Mouse (Mus musculus) brain, embryonic 14.5 days (tissue): ENCODE measurements around the gene Col5a1. TPM values are rescaled to one million over a fixed set of nuclear protein-coding genes. Genes with fewer than 3 reads are reported as not detected.
A peak's percentile ranks its signal among the peaks of the same experiment; 100 is the strongest.

Experiments
- DNase-seq: peaks from one replicate; pipeline ENCODE4 v3.0.0-alpha.2; 2011; ENCODE audit warnings: low read depth
- CTCF ChIP-seq: fragments of 200-500 bp; IDR thresholded peaks from 2 replicates; pipeline ENCODE4 v1.5.1; 2012; ENCODE audit warnings: inconsistent platforms, mild to moderate bottlenecking, moderate library complexity, borderline replicate concordance; ENCODE audit not compliant: insufficient read depth, insufficient read length; ENCODE audit errors: extremely low read depth
- POLR2A ChIP-seq: fragments of 200-500 bp; IDR thresholded peaks from 2 replicates; pipeline ENCODE4 v1.6.1; 2012; ENCODE audit warnings: mild to moderate bottlenecking, inconsistent platforms, borderline replicate concordance; ENCODE audit not compliant: poor library complexity, insufficient read depth, insufficient read length, severe bottlenecking; ENCODE audit errors: extremely low read depth
- polyA plus RNA-seq: library from polyadenylated mRNA; depleted of rRNA; stranded (reverse); fragments of >200 nt; gene quantifications from 2 replicates; pipeline ENCODE4 v1.2.3, GENCODE M21; 2012

The Col5a1 gene
- polyA plus RNA-seq, 1 experiment, result 29.8 TPM

DNA sequence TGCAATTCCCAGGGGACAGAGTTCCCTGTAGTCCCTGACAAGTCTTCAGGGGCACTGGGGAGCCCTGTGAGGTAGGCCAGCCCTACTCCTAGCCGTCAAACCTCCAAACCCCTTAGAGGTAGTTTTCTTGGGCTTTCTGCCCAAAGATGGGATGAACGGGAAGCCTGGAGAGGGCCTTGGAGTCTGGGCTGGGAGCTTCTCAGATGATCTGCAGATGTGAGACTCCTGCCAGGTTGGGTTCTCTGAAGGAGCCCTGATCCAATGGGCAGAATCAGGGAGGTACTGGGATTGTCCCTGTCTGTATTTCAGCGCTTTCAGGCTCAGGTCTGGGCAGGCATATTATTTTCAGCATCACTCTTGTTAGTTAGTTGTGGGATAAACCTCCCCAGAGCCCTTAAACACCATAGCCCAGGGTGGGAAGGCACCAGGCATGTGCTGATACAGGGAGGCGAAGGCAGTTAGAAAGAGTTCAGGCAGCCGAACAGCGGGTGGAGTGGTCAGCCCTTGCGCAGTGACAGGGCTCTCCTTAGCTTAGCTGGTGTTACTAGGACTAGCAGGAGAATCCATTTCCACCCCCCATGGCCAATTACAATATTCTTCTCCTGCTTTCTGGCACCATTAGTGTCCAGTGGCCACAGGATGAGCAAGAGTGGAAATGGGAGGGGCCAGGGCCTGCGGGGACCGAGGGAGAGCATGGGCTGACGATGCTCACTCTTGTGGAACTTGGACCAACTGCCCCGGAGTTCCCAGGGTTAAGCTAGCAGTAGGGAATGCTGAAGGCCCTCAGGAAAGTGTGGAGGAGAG is 1.4 kb downstream of the Col5a1 start:
- DNase-seq, result no peak
- no peak for TF ChIP-seq CTCF

DNA sequence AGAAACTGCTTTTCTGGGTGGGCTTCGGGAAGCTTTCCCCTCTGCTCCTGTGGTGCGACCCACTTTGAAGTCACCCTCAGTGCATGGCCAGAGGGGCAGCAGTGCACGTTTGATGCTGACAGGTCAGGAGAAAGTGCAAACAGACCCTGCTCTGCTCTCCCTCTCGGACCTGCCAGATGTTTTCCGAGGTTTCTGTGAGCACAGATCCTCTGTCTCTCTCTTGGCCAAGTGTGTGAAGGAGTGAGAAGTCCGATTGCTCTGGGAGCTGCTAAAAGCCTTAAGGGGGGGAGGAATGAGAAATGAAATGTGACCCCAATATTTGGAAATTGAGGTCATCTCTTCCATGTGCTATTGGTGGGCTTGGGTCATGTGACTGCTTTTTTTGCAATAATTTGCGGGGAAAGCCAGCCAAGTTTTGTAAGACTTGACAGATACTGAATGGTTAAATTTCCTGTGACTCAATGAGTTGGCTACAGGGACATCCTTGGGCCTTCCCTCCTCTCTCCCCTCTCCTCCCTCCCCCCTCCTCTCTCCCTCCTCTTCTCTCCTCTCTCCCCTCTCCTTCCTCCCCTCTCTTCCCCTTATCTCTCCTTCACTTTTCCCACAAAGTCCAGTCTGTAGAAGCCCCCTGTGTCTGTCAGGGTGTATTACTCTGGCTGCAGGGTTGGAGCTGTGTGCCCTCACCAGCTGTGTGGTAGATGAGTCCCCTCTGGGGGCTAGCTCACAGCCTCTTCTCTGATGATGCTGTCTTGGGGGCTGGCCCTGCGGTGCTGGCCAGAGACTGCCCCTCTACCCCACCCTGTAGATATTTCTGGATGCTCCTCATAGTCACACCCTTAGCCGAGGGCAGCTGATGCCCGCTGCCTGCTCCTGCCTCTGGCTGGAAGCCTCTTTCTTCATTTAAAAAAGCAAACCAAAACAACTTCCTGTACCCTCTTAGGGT is 2.6 kb downstream of the Col5a1 start:
- TF ChIP-seq POLR2A (no peak), CTCF (no peak)
- DNase-seq, result peak; percentile 31

DNA sequence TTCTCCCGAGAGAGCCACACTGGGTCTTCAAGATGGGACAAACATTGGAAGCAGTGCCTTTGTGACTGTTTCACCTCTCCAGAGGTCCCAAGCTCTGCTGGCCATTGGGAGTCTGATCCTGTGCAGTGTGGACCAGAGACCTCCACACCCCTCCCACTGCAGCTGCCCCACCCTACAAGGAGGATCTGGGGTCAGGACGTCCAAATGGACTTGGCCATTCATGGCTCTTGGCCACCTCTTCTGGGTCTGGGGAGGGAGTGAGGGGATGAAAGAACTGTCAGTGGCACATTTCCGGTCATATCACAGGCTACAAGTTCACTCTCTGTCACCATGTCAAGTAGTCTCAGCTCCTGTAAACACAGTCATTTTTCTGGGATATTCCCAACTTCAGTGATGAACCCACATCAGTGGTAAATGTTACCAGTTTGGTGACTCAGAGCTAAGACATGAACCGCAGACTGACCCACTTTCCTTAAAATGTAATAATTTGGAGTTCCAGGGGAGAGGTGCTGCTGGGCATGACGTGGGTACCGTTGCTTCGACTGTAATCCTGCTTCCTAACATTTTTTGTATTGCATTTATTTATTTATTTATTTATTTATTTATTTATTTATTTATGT is 5.8 kb downstream of the Col5a1 start:
- no peak for TF ChIP-seq CTCF
- TF ChIP-seq POLR2A, result no peak
- DNase-seq, result no peak

DNA sequence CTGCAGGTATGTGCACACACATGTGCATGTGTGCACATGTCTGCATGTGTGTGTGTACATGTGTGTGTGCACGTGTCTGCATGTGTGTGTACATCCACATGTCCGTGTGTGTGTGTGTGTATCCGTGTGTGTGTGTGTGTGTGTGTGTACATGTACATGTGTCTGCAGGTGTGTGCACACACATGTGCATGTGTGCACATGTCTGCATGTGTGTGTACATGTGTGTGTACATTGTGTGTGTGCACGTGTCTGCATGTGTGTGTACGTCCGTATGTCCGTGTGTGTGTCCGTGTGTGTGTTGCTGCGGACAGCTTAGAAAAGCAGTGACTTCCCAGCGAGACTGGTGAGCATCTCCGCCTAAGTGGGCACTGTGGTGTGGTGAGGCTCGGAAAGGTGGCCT is 6.8 kb downstream of the Col5a1 start:
- TF ChIP-seq POLR2A, result no peak
- TF ChIP-seq CTCF, result no peak
- DNase-seq, result no peak

DNA sequence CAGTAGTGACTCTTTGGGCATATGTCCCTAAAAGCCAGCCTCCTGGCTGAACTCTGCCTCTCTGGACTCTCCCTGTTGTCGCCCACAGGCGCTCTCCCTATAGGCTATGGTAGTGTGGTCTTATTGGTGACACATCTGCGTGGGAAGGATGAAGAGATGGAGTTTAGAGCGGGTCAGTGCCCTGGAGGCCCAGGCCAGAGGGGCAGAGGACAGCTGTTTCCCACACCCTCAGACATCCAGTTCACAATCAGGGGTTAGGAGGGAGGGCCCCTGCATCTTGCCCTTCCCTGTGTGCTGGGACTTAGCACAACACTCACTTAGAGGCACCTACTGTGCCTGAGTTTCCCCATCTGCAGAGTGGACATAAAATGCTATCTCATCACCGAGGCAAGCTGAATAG is 8.8 kb downstream of the Col5a1 start:
- TF ChIP-seq CTCF (no peak), POLR2A (no peak)

DNA sequence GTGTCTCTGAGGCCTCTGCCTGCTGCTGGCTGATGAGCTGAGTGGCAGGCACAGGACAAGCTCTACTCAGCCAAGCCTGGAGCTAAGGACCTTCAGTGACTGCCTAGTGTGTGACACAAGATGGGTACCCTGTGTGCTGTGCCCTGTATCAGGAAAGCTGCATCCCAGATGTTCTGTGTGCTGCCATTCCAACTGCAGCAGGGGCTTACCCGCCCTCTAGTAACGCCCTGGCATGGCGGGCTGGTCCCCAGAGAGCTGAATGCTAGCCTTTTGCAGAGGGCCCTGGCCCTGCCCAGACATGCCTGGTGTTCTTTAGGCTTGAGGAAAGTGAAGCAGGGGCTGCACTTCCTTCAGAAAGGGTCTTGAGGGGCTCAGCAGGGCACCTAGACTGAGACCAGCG is 9.4 kb downstream of the Col5a1 start:
- TF ChIP-seq POLR2A (no peak), CTCF (no peak)
- DNase-seq, result no peak

More for the DNA sequence above, 8.8 kb downstream of the Col5a1 start:
- DNase-seq, result no peak

DNA sequence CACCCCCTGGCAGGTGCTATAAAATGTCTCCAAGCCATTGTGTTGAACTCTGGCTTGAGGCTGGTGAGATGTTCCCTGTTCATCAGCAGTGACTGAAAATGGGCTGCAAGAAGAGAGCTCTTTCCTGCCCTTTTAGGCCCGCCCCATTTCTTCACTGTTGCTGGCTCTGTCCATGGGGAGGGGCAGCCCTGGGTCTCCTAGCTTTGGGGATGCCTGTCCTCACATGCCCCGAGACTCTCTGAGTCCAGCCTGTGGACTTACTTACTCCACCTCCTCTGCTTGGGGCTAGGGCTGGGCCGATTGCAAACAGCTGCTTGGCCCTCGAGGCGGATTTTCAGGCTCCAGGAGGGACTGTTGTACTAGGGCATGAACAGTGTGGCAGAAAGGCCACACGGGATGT is 10.9 kb downstream of the Col5a1 start:
- no peak for DNase-seq
- TF ChIP-seq CTCF (no peak), POLR2A (no peak)

DNA sequence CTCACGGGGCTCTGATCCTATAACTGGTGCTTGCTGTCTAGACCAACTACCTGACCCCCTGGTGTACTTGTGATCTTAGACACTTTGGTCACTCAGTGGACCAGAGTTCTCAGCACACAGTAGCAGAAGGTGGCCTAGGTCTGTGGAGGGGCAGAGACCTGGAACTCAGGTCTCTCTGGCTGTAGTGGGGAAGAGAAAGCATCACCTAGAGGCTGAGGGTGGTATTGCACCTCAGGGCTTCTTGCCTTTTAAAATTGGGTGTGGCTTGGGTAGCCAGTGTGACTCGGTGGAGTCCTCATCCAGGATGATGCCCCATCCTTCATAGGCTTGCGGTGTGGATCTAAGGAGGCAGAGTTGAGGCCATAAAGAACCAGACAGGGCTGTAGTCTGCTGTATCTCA is 13.7 kb downstream of the Col5a1 start:
- TF ChIP-seq POLR2A (no peak), CTCF (peak; percentile 60; the same call in 1 of the 2 replicates)
- no peak for DNase-seq

DNA sequence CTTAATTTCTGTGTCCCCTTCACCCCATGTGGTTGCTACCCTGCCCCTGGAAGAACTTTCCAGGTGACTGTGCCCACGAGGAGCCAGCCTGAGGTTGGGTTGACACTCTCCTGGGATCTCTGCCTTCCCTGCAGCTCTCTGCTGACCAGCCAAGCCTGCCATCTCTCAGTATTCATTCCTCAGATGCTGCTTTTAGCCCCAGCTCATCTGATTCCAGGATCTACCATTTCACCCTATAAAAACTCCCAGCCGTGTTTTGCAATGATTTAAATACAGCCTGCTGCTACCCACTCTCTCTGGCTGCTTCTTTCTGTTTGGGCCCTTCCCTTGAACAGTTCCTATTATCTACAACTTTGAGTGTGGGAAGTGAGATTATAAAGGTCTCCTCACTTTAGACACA is 14.9 kb downstream of the Col5a1 start:
- TF ChIP-seq CTCF (no peak), POLR2A (no peak)

DNA sequence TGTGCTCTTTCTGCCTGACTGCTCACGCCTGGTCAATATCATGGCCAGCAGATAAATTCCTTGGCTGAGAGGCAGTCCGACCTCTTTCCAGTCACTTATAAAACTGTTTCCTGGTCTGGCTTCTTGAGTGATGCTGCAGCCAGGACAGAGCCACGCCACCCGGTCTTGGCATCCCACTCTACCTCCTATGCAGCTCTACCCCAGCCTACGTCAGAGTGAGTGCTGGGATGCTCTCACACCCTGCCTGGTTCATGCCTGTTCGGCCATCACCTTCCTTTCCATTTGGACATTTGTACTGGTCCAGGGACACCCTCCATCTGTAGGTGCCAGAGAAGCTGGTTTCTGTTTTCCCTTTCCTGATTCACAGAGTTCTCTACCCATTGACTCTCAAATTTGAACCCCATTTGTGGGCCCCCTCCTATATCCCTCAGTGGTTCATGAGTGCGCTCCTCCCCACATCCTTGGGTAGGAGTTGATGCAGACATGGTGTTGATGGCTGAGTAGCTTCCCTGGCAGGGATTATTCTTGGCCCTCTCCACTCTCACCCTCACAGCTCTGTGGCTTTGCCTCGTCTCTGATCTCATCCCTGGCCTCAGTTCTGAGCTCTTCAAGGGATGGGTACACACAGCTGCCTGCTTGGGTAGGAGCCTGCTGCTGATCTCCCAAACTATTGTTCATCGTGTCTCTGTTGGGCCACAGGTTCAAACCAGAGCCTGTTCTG is 15.5 kb downstream of the Col5a1 start:
- TF ChIP-seq CTCF, result no peak
- TF ChIP-seq POLR2A, result no peak
- no peak for DNase-seq

More for the DNA sequence above, 14.9 kb downstream of the Col5a1 start:
- DNase-seq, result no peak

DNA sequence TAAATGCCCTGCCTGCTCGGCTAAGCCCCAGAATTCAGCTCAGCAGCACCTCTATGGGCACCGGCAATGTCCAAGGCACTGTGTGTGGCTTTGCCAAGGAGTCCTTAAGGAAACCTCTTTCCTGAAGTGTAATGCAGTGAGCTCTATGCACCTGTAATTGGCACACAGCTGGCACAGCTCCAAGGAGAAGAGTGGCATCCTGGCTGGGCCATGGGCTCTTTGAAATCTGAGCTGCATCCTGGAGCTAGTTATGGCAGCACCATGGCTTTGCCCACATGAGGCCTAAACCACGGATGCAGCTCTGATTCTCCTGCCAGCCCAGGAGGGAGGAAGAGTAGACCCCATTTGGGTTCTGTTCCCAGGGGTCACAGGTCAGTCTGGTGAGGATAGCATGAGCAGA is 16.1 kb downstream of the Col5a1 start:
- TF ChIP-seq CTCF, result no peak
- TF ChIP-seq POLR2A, result no peak
- peak; percentile 42 for DNase-seq

DNA sequence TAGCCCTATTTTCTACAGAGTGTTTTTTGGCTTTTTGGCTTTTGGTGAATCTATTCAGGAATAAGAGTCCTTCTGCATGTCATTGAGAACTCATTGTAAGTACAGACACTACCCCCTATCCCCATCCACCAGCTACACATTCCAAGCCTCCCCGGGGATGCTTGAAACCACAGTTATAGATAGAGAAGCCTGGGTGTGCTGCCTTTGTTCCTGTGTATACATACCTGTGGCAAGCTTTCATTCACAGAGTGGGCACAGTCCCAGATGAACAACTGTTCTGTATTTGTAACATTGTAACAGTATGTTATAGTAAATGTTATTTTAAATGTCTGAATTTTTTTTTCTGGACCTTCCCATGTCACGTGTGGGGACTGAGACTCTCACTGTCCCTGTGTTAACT is 19.2 kb downstream of the Col5a1 start:
- no peak for TF ChIP-seq POLR2A
- TF ChIP-seq CTCF, result no peak
- DNase-seq, result no peak
